Mouse (Mus musculus): ENCODE measurements at regions not wholly inside any gene's neighbourhood (a gene's known extent, or its start where the extent isn't known, plus 50 kb on each side); places are given as distances from the start of the nearest gene placed in this dataset.

DNA sequence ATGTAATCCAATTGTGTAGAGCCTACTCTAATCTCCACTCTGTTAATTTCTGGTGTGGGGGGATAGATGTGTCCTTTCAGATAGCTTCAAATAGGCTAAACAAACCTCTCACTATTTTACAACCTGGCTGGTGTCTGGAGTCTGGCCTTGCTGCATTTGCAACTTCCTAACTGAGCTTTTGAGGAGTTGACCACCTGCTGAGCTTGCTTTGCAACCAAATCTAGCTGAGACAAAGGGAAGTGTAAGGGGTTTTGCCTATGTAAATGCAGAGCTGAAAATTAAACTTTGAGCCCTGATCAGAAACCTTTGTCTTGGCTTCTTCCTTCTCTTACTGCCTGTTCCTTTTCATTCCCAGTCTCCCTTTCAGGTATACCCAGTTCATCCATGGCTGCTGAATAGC, 404.3 kb downstream of the Cetn3 start:
- Histone ChIP-seq H3K36me3 (ENCODE audit: insufficient read depth, low read length) (no peaks in the 10 kb centered on the region), H3K4me2 (ENCODE audit: low read depth, low read length, poor library complexity, severe bottlenecking) (no peak overlapping the region), H3K27ac (ENCODE audit: low read depth, low read length) (no peak overlapping the region), H3K9me3 (ENCODE audit: low read length) (no peaks in the 10 kb centered on the region), H3K9ac (replicated peaks; ENCODE audit: low read length, poor library complexity, severe bottlenecking) (no peak overlapping the region), H3K4me1 (ENCODE audit: insufficient read depth, low read length) (no peaks in the 10 kb centered on the region), H3K4me3 (ENCODE audit: low read depth, low read length) (no peak overlapping the region), H3K27me3 (ENCODE audit: insufficient read depth, low read length) (no peaks in the 10 kb centered on the region)
- no peak for TF ChIP-seq CTCF (IDR thresholded peaks at IDR 0.05)
- DNase-seq (ENCODE audit: low spot score) (no peak), ATAC-seq (ENCODE audit: low FRiP score) (no peak)

- no peaks in the 10 kb centered on the region for H3K9me3 ChIP-seq (ENCODE audit: low read length)
- DNase-seq (ENCODE audit: low spot score) (peak; percentile 5), ATAC-seq (ENCODE audit: low FRiP score) (no peak)
- no peak overlapping the region for H3K4me3 ChIP-seq (ENCODE audit: low read depth, low read length)
- no peaks in the 10 kb centered on the region for H3K4me1 ChIP-seq (ENCODE audit: insufficient read depth, low read length)
- no peak for TF ChIP-seq CTCF (IDR thresholded peaks at IDR 0.05)
- H3K27me3 ChIP-seq (ENCODE audit: insufficient read depth, low read length): no peaks in the 10 kb centered on the region
- 94% methylated on average over 1 of the region's 1 CpGs for WGBS
- no peaks in the 10 kb centered on the region for H3K36me3 ChIP-seq (ENCODE audit: insufficient read depth, low read length)
- no peak overlapping the region for H3K9ac ChIP-seq (replicated peaks; ENCODE audit: low read length, poor library complexity, severe bottlenecking)
- no peak overlapping the region for H3K27ac ChIP-seq (ENCODE audit: low read depth, low read length)
- H3K4me2 ChIP-seq (ENCODE audit: low read depth, low read length, poor library complexity, severe bottlenecking): no peak overlapping the region
Observed at GRCm38 (mm10) chr13:82200739-82201138, 417.9 kb downstream of the Cetn3 start.

DNA sequence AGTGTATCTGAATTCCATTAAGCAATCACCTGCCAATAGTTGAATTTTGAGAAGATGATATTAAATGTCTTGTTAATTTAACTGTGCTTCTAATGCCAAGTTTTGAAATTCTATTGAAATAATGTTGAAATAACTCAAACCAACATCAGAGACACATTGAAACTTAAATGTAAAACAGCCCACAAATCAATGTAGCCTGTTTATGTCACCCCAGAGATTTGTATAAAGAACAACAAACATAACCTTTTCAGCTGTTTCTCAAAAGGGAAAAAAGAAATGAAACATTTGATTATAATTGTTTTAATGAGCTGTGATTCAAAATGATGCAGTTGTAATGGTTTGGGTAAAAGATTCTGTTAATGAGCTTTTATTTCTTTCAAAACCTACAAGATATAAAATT, 442.6 kb downstream of the Cetn3 start:
- Histone ChIP-seq H3K4me1 (ENCODE audit: insufficient read depth, low read length) (no peaks in the 10 kb centered on the region), H3K27ac (ENCODE audit: low read depth, low read length) (no peak overlapping the region), H3K27me3 (ENCODE audit: insufficient read depth, low read length) (no peaks in the 10 kb centered on the region), H3K36me3 (ENCODE audit: insufficient read depth, low read length) (no peaks in the 10 kb centered on the region), H3K4me3 (ENCODE audit: low read depth, low read length) (no peak overlapping the region), H3K9me3 (ENCODE audit: low read length) (no peaks in the 10 kb centered on the region), H3K4me2 (ENCODE audit: low read depth, low read length, poor library complexity, severe bottlenecking) (no peak overlapping the region), H3K9ac (replicated peaks; ENCODE audit: low read length, poor library complexity, severe bottlenecking) (no peak overlapping the region)
- TF ChIP-seq CTCF (IDR thresholded peaks at IDR 0.05): no peak
- DNase-seq (ENCODE audit: low spot score): no peak
- no peak for ATAC-seq (ENCODE audit: low FRiP score)

DNA sequence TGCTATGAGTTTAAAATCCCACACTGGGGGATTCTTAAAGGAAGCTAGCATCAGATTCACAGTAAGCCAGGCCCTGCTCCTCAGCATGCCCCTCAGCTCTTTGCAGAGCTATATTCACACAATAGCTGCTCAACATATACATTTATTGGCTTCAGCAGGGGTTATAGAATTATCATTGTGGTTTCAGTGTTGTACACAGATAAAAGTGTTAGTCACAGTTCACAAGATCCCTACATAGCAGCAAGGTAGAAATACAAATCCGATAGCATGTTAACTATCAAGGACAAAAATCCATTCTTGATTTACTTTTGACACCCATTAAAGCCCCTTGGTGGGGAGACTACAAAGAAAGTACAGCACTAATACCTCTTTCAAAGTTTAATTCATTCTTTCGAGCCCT, 451.0 kb downstream of the Cetn3 start:
- TF ChIP-seq CTCF (IDR thresholded peaks at IDR 0.05): no peak
- Histone ChIP-seq H3K9me3 (ENCODE audit: low read length) (no peaks in the 10 kb centered on the region), H3K4me2 (ENCODE audit: low read depth, low read length, poor library complexity, severe bottlenecking) (no peak overlapping the region), H3K9ac (replicated peaks; ENCODE audit: low read length, poor library complexity, severe bottlenecking) (no peak overlapping the region), H3K27ac (ENCODE audit: low read depth, low read length) (no peak overlapping the region), H3K27me3 (ENCODE audit: insufficient read depth, low read length) (no peaks in the 10 kb centered on the region), H3K36me3 (ENCODE audit: insufficient read depth, low read length) (no peaks in the 10 kb centered on the region), H3K4me1 (ENCODE audit: insufficient read depth, low read length) (no peaks in the 10 kb centered on the region), H3K4me3 (ENCODE audit: low read depth, low read length) (no peak overlapping the region)
- DNase-seq (ENCODE audit: low spot score) (no peak), ATAC-seq (ENCODE audit: low FRiP score) (no peak)
- WGBS: 75% methylated on average over 2 of the region's 2 CpGs

DNA sequence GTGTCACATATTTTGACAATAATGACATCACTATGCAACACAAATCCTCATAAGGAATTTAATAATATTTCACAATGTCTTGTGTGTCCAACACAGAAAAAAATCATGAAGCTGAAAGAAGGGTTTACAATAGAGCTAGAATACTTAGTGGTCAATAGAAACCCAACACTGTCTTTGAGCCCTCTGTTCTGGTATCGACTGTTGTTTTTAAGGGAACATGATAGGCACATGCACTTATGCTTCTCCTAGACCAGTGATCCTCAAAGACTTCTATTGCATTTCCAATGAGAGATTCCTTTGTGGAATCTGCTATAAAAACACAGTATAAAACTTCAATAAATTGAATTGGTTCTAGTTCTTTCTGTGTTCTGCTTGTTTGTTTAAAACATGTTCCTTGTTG, 463.4 kb downstream of the Cetn3 start:
- no peak for TF ChIP-seq CTCF (IDR thresholded peaks at IDR 0.05)
- H3K4me2 ChIP-seq (ENCODE audit: low read depth, low read length, poor library complexity, severe bottlenecking): no peak overlapping the region
- no peaks in the 10 kb centered on the region for H3K9me3 ChIP-seq (ENCODE audit: low read length)
- no peaks in the 10 kb centered on the region for H3K36me3 ChIP-seq (ENCODE audit: insufficient read depth, low read length)
- 94% methylated on average over 1 of the region's 1 CpGs for WGBS
- no peak overlapping the region for H3K27ac ChIP-seq (ENCODE audit: low read depth, low read length)
- ATAC-seq (ENCODE audit: low FRiP score) (no peak), DNase-seq (ENCODE audit: low spot score) (no peak)
- no peaks in the 10 kb centered on the region for H3K4me1 ChIP-seq (ENCODE audit: insufficient read depth, low read length)
- no peak overlapping the region for H3K9ac ChIP-seq (replicated peaks; ENCODE audit: low read length, poor library complexity, severe bottlenecking)
- no peaks in the 10 kb centered on the region for H3K27me3 ChIP-seq (ENCODE audit: insufficient read depth, low read length)
- H3K4me3 ChIP-seq (ENCODE audit: low read depth, low read length): no peak overlapping the region

DNA sequence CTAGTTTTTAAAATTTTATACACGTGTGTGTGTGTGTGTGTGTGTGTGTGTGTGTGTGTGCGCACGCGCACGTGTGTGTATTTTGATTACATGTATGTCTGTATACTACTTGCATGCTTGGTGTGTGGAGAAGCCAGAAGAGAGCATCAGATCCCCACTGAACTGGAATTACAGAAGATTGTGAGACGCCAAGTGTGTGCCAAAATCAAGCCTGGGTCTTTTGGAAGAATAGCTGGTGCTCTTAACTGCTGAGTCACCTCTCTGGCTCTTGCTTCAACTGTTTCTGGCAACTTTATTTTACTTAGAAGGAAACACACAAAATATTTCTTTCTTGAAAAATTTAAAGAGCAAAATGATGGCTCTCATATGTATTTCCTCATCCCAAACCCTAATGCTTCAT, 467.5 kb downstream of the Cetn3 start:
- H3K4me2 ChIP-seq (ENCODE audit: low read depth, low read length, poor library complexity, severe bottlenecking): no peak overlapping the region
- no peak overlapping the region for H3K27ac ChIP-seq (ENCODE audit: low read depth, low read length)
- DNase-seq (ENCODE audit: low spot score) (no peak), ATAC-seq (ENCODE audit: low FRiP score) (no peak)
- no peak overlapping the region for H3K4me3 ChIP-seq (ENCODE audit: low read depth, low read length)
- H3K27me3 ChIP-seq (ENCODE audit: insufficient read depth, low read length): no peaks in the 10 kb centered on the region
- no peak overlapping the region for H3K9ac ChIP-seq (replicated peaks; ENCODE audit: low read length, poor library complexity, severe bottlenecking)
- H3K9me3 ChIP-seq (ENCODE audit: low read length): no peaks in the 10 kb centered on the region
- 93% methylated on average over 6 of the region's 6 CpGs for WGBS
- no peaks in the 10 kb centered on the region for H3K36me3 ChIP-seq (ENCODE audit: insufficient read depth, low read length)
- H3K4me1 ChIP-seq (ENCODE audit: insufficient read depth, low read length): no peaks in the 10 kb centered on the region
- no peak for TF ChIP-seq CTCF (IDR thresholded peaks at IDR 0.05)

DNA sequence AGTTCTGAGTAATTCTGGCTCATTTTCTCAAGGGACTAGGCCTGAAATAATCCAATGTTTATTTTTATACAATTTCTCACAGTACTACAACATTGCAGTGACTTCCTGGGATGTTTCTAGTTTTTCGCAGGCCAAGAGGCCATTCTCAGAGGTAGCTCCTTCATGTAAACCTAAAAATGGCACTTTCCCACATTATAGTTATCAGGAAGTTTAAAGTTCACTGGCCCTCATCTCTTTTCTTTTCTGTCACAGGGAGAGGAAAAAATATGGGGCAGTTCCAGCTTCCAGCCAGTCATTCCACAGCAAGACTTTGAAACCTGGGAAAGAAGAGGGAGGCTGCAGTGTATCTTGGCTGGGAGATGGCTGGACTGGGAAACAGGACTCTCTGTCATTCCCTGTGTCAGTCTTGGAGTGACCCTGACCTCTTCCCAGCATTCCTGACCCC, 475.6 kb downstream of the Cetn3 start:
- no peak for DNase-seq (ENCODE audit: low spot score)
- H3K4me1 ChIP-seq (ENCODE audit: insufficient read depth, low read length): no peaks in the 10 kb centered on the region
- no peak overlapping the region for H3K27ac ChIP-seq (ENCODE audit: low read depth, low read length)
- no peak overlapping the region for H3K4me2 ChIP-seq (ENCODE audit: low read depth, low read length, poor library complexity, severe bottlenecking)
- TF ChIP-seq CTCF (IDR thresholded peaks at IDR 0.05): no peak
- H3K9ac ChIP-seq (replicated peaks; ENCODE audit: low read length, poor library complexity, severe bottlenecking): no peak overlapping the region
- WGBS: 90% methylated on average over 1 of the region's 1 CpGs
- ATAC-seq (ENCODE audit: low FRiP score): no peak
- H3K9me3 ChIP-seq (ENCODE audit: low read length): no peaks in the 10 kb centered on the region
- H3K27me3 ChIP-seq (ENCODE audit: insufficient read depth, low read length): no peaks in the 10 kb centered on the region
- H3K36me3 ChIP-seq (ENCODE audit: insufficient read depth, low read length): no peaks in the 10 kb centered on the region
- no peak overlapping the region for H3K4me3 ChIP-seq (ENCODE audit: low read depth, low read length)
